Mouse (Mus musculus) megakaryocyte, adult 5-6 weeks (primary cell): ENCODE data around the gene St8sia1. TPM values are rescaled to one million over a fixed set of nuclear protein-coding genes. Genes with fewer than 3 reads are reported as not detected.

Experiments used
- total RNA-seq, 2 experiments: library from RNA; stranded (forward) in 1 of 2; stranded (reverse) in 1 of 2; fragments of 153-499, 151-499 nt in 1 of 2; fragments of 221-1000, 200-1000 nt in 1 of 2; gene quantifications; 2 replicates each; pipeline versions ENCODE4 v1.2.3 to v1.2.4; 2015 to 2017

The St8sia1 gene
- total RNA-seq, 2 experiments from 2014 or later: 0.48 to 1.3 TPM

Other genes starting within 250 kb of the St8sia1 start
- 56.1 and 60.6 TPM in 2 replicates for gene Cmas, start 207.8 kb downstream of the St8sia1 start, total RNA-seq (2015)
- 52.7 and 60.0 TPM in 2 replicates for gene Cmas, start 207.8 kb downstream of the St8sia1 start, total RNA-seq (2017)
- not detected in 2 replicates for gene Sult6b2, start 159.9 kb downstream of the St8sia1 start, total RNA-seq (2015)
- gene Sult6b2, start 159.9 kb downstream of the St8sia1 start, total RNA-seq (2017): not detected in 2 replicates
- 51.0 and 52.8 TPM in 2 replicates for gene C2cd5, start 135.7 kb upstream of the St8sia1 start, total RNA-seq (2015)
- gene C2cd5, start 135.7 kb upstream of the St8sia1 start, total RNA-seq (2017): 48.4 and 60.4 TPM in 2 replicates
- gene Etnk1, start 202.8 kb upstream of the St8sia1 start, total RNA-seq (2015): 40.5 and 41.2 TPM in 2 replicates
- gene Etnk1, start 202.8 kb upstream of the St8sia1 start, total RNA-seq (2017): 47.6 and 53.7 TPM in 2 replicates